Mouse (Mus musculus) layer of hippocampus, adult 9-10 months (tissue): Measurements from ENCODE around the gene Iffo1.

Experiments used
- DNase-seq: peaks from one replicate; pipeline ENCODE4 v3.0.0; 2022; ENCODE audit warnings: low spot score

Iffo1 gene

DNA sequence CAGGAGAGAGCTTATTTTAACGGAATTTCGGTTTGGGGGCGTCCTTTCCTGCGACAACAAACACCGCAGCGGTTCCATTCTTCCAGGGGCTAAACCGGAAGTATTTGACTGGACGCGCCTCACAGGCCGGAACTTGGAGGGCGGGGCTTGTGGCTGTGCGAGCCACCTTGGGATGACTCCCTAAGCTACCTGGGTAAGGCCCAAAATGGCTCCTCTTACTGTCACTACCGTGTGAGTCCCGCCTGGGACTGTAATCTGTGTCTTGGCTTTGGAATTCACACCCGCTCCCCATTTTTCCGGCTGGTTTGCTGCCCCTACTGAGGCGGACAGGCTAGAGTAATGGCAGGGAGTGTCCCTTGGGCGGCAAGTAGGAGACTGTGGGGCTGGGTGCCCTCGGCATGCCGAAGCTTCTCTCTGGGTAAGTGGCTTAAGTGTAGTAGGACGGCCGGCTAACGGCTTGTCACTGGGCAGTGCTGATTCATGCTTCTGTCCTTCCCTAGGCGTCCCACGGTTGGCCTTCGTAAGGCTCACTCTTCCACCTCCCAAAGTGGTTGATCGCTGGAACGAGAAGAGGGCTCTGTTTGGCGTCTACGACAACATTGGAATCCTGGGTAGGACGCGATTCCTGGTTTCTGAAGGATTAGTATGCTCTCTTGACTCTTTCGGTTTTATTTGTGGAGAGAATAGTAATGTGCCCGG lies 47.1 kb downstream of the Iffo1 start:
- peak; percentile 78 for DNase-seq

DNA sequence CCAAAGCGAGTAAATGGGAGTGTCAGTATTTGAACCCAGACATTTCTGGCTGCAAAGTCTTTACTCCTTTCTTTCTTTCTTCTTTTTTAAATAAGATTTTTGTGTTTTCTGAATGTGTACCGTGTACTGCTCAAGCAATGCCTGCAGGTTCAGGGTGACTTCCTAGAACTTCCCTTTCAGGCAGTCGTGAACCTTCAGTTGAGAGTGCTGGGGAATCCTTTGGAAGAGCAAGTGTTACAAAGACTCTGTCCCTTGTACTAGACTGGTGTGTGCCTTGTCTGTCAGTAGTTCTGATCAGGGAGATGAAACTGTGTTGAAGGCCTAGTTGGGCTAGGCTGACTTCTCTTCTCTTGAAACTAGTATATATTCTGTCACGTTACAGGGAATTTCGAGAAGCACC lies 47.8 kb downstream of the Iffo1 start:
- DNase-seq, result no peak

DNA sequence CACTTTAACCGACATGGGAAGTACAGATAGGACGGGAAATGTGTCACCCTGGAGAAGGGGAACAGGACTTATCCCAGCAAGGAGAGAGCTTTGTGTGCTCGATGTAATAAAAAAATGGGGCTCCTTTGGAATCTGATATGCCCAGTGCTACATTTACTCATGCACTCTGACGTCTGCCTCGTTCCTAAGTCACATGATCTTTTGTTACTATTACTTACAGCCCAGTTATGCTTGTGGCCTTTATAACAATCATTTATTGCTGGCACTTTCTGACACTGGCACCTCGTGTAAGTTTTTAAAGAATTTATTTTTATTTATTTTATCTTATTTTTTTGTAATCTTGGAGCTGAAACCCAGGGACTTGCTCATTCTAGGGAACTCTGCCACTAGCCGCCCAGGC lies 48.3 kb downstream of the Iffo1 start:
- no peak for DNase-seq

DNA sequence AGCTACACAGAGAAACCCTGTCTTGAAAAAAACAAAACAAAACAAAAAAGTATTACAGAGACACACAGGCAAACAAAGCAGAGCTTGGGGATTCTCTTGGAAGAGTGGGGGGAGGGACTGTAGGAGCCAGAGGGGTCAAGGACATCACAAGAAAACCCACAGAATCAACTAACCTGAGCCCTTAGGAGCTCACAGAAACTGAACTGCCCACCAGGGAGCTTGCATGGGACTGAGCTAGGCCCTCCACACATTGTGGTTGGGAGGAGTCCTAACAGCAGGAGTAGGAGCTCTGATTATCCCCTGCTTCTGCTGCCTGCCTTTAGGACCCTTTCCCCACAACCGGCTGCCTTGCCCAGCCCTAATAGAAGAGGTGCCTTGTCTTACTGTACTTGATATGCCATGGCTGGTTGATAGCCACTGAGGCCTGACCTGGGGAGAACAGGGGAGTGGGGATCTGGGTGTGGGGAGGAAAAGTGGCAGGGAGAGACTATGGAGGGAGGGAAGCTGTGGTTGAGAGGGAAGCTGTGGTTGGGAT lies 50.6 kb downstream of the Iffo1 start:
- no peak for DNase-seq

DNA sequence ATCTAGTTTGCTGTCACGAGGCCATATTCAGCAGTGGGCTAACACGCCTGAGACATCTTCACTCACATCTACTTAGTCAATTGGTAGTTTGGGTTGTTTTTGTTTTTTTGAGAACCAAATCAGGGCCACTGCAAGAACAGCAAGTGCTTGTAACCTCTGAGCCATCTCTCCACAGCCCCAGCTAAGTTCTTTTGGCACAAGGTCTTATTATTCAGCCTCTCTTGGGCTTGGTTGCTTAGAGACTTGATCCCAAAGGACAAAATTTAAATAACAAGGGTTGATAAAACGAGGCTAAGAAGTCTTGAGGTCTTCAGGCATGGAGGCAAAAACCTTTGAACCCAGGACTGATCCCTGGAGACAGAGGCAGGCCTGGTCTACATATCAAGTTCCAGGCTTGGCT lies 51.3 kb downstream of the Iffo1 start:
- no peak for DNase-seq

DNA sequence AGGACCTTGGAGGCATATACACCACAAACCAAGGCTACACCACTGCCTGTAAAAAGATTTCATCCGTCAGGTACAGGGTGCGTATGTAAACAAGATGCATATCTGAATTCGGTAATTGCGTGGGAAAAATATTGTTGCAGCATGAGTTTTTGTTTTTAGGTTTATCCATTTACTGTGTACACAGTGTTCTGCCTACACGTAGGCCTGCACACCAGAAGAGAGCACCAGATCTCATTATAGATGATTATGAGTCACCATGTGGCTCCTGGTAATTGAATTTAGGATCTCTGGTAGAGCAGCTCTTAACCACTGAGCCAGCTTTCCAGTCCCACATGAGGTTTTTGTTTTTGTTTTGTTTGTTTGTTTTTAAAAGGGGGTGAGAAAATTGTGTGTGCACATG lies 52.1 kb downstream of the Iffo1 start:
- DNase-seq, result peak; percentile 26

DNA sequence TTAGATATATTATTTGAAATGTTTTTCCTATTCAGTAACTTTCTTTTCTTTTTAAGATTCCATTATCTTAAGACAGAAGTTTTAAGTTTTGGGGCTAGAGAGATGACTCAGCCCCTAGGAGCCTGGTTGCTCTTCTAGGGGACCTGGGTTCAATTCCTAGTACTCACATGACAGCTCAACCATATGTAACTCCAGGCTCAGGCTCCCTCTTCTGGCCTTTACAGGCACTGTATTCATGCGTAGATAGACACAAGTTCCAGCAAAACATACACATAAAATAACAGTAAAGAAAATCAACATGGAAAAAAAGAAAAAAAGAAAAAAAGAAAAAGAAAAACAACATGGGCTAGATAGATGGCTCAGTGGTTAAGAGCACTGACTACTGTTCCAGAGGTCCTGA lies 65.4 kb downstream of the Iffo1 start:
- DNase-seq, result no peak
